Mouse (Mus musculus) ovary, postnatal 10 days (tissue): Measurements from ENCODE around the gene Psmd13.

Experiments
- DNase-seq: peaks from one replicate; pipeline ENCODE4 v3.0.0; 2022; ENCODE audit warnings: low spot score

Psmd13 gene

GRCm38 (mm10) chr7:140945247-140945646 lies 63.5 kb downstream of the Psmd13 start:
- DNase-seq = no peak

DNA sequence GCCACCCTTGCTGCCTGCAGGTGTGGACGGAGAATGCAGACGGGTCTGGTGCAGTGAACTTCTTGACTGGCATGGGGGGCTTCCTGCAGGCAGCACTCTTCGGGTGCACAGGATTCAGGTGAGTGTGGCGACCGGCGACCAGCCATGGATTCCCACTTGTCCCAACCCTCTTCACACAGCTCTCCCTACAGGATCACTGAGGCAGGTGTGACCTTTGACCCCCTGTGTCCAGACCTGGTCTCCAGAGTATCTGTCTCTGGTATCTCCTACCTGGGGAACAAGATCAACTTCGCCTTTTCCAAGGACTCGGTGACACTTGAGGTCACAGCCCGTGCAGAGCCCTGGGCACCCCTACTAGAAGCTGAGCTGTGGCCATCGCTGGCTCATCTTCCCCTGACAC lies 64.5 kb downstream of the Psmd13 start:
- DNase-seq = no peak

- DNase-seq = no peak
Measured at GRCm38 (mm10) chr7:140946980-140947379, 65.2 kb downstream of the Psmd13 start.

DNA sequence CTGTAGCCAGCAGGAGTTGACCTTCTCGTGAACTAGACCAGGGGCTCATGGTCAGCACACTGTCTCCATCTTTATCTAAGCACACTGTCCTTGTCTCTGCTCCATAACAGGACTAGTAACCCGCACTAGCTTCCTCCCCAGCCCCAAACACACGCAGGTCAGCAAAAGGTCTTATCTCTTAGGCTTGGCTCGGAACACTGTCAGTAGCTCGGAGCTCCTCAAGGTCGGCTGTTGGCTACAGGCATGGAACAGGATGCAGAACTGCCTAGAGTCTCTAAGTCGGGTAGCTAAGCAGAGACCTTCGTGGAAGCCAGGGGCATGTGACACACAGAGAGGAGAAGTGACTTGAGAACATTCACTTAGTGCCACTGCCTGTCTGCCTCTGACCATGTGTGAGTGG lies 66.4 kb downstream of the Psmd13 start:
- DNase-seq = no peak
